Mouse (Mus musculus) cerebellum, adult 18-20 months (tissue): Measurements from ENCODE around the gene Cry2.

Experiments
- DNase-seq, 2 experiments: peaks; one replicate each; pipeline ENCODE4 v3.0.0; 2021

Gene Cry2

DNA sequence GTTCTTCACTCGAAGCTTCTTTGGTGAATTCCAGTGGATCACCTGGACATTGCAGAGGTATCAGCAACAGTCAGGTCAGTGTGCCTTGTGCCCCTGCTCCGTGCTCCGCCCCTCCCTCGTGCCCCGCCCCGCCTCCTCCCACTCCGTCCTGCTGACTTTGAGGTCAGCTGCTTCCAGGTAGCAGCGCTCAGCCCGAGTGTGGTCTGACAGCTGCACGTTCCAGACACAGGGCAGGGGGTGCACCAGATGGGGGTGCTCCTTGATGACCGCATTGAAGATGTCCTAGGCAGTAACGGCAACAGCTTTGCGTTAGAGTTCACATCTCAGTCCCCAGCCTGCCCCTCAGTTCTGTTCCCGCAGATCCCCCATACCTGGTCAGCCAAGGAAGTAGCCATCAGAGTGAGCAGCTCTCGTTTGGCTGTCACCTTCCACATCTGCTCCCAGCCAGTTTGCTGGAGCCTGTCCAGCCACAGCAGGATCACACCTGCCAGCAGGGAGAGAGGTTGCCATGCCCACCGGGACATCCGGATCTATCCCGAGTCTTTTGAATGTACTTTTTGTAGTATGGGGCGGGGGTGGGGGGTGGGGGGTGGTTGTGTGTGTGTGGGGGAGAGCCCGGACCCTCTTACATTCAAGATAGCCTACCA is 66.3 kb downstream of the Cry2 start:
- DNase-seq = no peak

DNA sequence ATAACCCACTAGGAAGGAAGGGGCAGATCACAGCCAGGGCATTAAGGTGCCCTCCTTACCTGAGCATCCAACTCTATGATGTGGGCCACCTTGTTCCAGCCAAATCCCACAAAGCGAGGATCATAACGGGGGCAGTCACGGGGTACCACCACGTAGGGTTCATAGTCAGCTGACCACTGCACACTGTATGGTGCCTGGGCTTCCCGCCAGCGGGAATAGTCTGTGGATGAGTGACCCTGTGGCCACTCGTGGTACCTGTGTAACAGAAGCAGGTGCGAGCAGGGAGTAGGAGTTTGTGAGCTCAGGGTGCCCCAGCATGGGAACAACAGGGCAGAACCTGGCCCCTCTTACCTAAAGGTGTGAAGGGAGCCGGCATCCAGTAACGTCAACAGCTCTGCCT is 68.3 kb downstream of the Cry2 start:
- DNase-seq = no peak

DNA sequence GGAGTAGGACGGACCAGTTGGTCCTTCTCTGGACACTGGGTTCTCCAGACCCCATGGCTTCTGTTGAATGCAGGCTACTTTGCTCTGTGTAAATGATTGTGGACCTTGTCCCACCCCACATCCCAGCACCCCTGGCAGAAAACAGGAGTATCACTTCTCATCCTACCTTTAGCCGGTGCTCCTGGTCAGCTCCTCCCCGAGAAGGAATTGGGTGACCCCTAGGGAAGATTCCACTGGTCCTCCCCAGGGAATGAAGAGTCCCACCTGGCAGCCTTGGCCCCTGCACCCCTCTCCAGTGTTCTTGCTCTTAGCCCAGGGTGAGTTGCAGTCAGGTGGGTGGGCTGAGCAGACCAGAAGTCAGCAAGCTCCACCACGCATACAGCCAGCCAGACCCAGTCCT is 69.8 kb downstream of the Cry2 start:
- no peak for DNase-seq

DNA sequence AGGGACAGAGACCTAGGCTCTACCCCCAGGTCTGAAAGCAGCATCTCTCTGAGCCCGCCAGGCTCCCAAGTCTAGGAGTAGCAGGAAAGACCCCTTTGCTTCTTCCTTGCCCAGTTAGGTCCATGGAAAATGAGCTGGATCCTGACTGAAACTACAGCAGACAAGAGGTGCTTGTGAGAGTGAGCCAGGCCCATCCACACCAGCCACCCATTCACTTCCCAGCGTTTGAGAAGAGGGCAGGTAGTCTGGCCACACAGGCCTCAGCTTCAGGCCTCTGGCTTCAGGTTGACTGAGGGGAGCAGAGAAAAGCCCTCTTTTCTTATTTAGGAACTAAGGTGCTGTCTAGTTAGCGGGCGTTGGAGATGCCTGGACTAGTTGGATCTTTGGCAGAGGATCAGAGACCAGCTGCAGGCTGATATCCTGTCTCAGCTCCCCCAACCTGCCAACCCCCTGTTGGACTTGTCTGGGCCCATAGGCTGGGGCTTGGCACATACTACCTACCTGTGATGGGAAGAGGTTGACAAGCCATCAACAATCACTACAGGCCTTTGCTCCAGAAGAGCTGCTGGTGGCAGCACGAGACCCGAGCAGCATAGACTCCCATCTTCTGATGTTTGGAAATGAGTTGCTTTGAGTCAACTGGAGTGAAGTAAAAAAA is 71.1 kb downstream of the Cry2 start:
- DNase-seq = no peak

DNA sequence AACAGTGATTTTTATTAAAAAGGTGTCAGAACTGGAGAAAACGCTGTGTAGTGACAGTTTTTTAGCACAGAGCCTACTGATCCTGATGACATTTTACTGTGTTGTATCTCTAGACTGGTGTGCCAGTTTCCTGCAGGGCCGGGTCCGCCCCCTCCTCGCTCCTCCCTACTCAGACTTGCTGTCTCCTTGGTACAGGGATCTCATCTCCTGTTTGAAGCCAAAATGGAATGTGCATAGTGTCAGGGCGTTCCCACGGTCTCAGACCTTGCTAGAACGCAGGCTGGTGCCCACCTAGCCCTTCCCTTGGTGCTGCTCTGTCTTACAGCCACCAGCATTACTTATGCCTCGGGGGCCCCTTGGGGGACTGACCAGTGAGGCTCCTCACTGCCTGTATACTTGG is 72.0 kb downstream of the Cry2 start:
- no peak for DNase-seq

DNA sequence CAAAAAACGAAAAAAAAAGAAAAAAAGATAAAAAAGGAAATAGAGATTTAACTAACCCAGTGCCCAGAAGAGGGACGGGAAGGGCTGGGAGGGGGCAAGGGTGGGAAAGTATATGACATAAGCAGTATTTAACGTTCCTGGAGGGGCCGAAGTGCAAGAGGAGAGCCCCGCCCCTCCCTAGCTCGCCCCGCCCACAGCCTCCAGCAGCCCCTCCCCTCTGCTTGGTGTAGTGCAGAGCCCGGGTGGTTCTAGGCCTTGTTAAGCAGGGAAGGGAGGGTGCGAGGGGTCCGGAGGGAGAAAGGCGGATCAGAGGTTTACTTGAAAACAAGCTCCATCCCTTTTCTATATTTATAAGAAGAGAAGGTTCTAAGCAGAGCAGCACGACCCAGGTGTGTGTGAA is 73.0 kb downstream of the Cry2 start:
- DNase-seq = no peak

DNA sequence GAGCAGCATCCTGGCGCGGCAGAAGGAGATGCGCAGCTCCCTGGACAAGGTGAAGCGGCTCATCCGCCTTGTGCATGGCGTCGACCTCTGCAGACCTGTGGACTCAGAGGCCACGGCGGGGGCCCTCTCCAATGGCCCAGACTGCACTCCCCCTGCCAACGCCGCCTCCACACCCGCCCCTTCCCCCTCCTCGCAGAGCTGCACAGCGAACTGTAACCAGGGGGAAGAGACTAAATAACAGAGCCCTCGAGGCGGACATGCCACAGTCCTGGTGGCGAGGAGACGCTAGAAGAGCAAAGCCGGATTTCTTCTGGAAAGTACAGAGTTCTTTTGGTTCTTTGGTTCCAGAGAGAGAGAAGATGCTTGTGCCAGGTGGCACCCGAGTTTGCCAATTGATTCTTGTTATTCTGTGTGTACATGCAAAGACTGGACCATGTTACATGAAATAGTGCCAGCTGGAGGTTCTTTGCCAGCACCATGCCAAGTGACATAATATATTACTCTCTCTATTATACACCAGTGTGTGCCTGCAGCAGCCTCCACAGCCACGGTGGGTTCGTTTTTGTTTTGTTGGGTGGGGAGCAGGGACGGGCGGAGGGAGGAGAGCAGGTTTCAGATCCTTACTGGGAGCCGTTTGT is 73.5 kb downstream of the Cry2 start:
- DNase-seq = peak in 1 of 2 experiments; percentile 37

DNA sequence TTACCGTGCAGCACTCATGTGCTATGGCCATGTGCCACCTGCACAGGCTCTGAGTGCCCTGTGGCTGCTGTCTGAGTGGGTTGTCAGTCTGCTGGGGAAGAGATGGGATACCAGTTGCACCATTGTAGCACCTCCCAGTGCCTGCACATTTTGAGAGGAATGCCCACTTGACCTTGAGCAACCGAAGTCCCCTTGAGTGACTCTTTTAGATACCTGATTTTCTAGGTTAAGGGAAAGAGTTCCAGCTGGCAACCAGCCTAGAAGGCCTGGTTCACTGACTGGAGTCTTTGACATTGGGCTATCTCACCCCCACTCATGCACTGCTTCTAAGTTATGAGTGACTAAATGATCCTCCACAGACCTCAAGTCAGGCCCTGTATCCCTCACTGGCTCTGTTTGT is 74.5 kb downstream of the Cry2 start:
- peak in 1 of 2 experiments; percentile 39 for DNase-seq

DNA sequence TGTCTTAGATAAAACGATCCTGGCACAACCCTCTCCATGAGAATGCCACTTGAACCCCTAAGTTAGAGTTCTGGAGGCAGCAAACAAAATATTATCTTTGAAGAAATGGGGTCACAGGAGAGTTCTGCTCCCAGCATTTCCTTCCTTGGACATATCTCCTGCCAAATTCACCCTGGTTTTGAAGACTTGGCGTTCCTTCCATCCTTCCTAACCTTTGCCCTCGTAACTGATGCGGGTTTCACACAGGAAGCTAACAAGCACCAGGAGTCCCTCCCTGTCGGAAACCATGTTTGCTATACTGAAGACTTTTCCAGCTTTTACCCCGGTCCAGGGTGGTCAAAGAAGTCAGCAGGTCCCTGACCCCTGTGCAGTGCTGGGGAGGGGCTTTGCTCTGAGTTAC is 79.6 kb downstream of the Cry2 start:
- no peak for DNase-seq
